Mouse (Mus musculus) heart, postnatal 0 days (tissue): ENCODE measurements at regions not wholly inside any gene's neighbourhood (a gene's known extent, or its start where the extent isn't known, plus 50 kb on each side); places are given as distances from the start of the nearest gene placed in this dataset.

Experiments used
- CTCF ChIP-seq: IDR thresholded peaks from 2 replicates; pipeline ENCODE4 v1.5.1; 2016; ENCODE audit warnings: antibody characterized with exemption, control low read depth, low read depth
- EP300 ChIP-seq: IDR thresholded peaks from 2 replicates; pipeline ENCODE4 v1.6.1; 2016; ENCODE audit warnings: antibody characterized with exemption, low read depth

GRCm38 (mm10) chr8:91913971-91914370 lies 112.1 kb upstream of the Irx3 start:
- TF ChIP-seq CTCF (no peak), EP300 (no peak)
